Mouse (Mus musculus): ENCODE measurements around the gene Capns2.
A peak's percentile ranks its signal among the peaks of the same experiment; 100 is the strongest.
"Not testable (repeated sequence)": the region's sequence is repeated elsewhere in the genome, so short reads cannot be mapped to it uniquely, and the experiment has no call there.

Capns2 gene

GRCm38 (mm10) chr8:92901107-92901506 lies at the start of gene Capns2:
TSS of gene Capns2 (plus strand) at chr8:92901407.
- no peak for DNase-seq (ENCODE audit: low read depth)

GRCm38 (mm10) chr8:92853188-92853983 lies 47.8 kb upstream of the Capns2 start:
- DNase-seq (ENCODE audit: low read depth) = no peak

- DNase-seq (ENCODE audit: low read depth) = no peak
Measured at GRCm38 (mm10) chr8:92854673-92855072, 46.5 kb upstream of the Capns2 start.

GRCm38 (mm10) chr8:92855171-92855894 lies 45.9 kb upstream of the Capns2 start, which contains the start of gene Lpcat2:
TSS of gene Lpcat2 (plus strand) at chr8:92855339.
- DNase-seq (ENCODE audit: low read depth) = no peak

- no peak for DNase-seq (ENCODE audit: low read depth)
Measured at GRCm38 (mm10) chr8:92856273-92856986, 44.8 kb upstream of the Capns2 start.

- no peak for DNase-seq (ENCODE audit: low read depth)
Measured at GRCm38 (mm10) chr8:92858475-92859182, 42.6 kb upstream of the Capns2 start.

- no peak for DNase-seq (ENCODE audit: low read depth)
Measured at GRCm38 (mm10) chr8:92861977-92862376, 39.2 kb upstream of the Capns2 start.

- no peak for DNase-seq (ENCODE audit: low read depth)
Measured at GRCm38 (mm10) chr8:92870281-92870680, 30.9 kb upstream of the Capns2 start.

GRCm38 (mm10) chr8:92872063-92872759 lies 29.0 kb upstream of the Capns2 start:
- no peak for DNase-seq (ENCODE audit: low read depth)

- DNase-seq (ENCODE audit: low read depth) = no peak
Measured at GRCm38 (mm10) chr8:92875795-92876194, 25.4 kb upstream of the Capns2 start.

- no peak for DNase-seq (ENCODE audit: low read depth)
Measured at GRCm38 (mm10) chr8:92881247-92881646, 20.0 kb upstream of the Capns2 start.

GRCm38 (mm10) chr8:92883771-92884170 lies 17.4 kb upstream of the Capns2 start:
- peak; percentile 58 for DNase-seq (ENCODE audit: low read depth)

- not testable (repeated sequence) for DNase-seq (ENCODE audit: low read depth)
Measured at GRCm38 (mm10) chr8:92892216-92892615, 9.0 kb upstream of the Capns2 start.

- DNase-seq (ENCODE audit: low read depth) = no peak
Measured at GRCm38 (mm10) chr8:92893870-92894269, 7.3 kb upstream of the Capns2 start.

GRCm38 (mm10) chr8:92895053-92895452 lies 6.2 kb upstream of the Capns2 start:
- no peak for DNase-seq (ENCODE audit: low read depth)

GRCm38 (mm10) chr8:92896056-92896455 lies 5.2 kb upstream of the Capns2 start:
- DNase-seq (ENCODE audit: low read depth) = no peak

- no peak for DNase-seq (ENCODE audit: low read depth)
Measured at GRCm38 (mm10) chr8:92896611-92897010, 4.6 kb upstream of the Capns2 start.

GRCm38 (mm10) chr8:92897794-92898193 lies 3.4 kb upstream of the Capns2 start:
- DNase-seq (ENCODE audit: low read depth) = no peak

- DNase-seq (ENCODE audit: low read depth) = no peak
Measured at GRCm38 (mm10) chr8:92899590-92899989, 1.6 kb upstream of the Capns2 start.

- DNase-seq (ENCODE audit: low read depth) = no peak
Measured at GRCm38 (mm10) chr8:92902981-92903380, 1.8 kb downstream of the Capns2 start.

GRCm38 (mm10) chr8:92903488-92904135 lies 2.4 kb downstream of the Capns2 start:
- no peak for DNase-seq (ENCODE audit: low read depth)

Measured in fibroblast of lung, adult 2 months (primary cell).